Mouse (Mus musculus) embryonic facial prominence, embryonic 10.5 days (tissue): ENCODE data around the gene Mid1. TPM values are rescaled to one million over a fixed set of nuclear protein-coding genes. Genes with fewer than 3 reads are reported as not detected.

ENCODE experiments used
- DNase-seq: peaks from one replicate; pipeline ENCODE4 v3.0.0-alpha.2; 2017; ENCODE audit warnings: low spot score
- H3K27ac ChIP-seq: fragments of 300-500 bp; sonication (generic); replicated peaks from 2 replicates; pipeline ENCODE4 v1.5.1; 2016; ENCODE audit warnings: mild to moderate bottlenecking
- H3K27me3 ChIP-seq: fragments of 300-500 bp; sonication (generic); replicated peaks from 2 replicates; pipeline ENCODE4 v1.6.1; 2016; ENCODE audit warnings: low read depth, mild to moderate bottlenecking; ENCODE audit not compliant: poor library complexity, severe bottlenecking
- H3K36me3 ChIP-seq: fragments of 300-500 bp; sonication (generic); replicated peaks from 2 replicates; pipeline ENCODE4 v1.6.1; 2016; ENCODE audit warnings: mild to moderate bottlenecking, moderate library complexity
- H3K4me1 ChIP-seq: fragments of 300-500 bp; sonication (generic); 2 replicates; pipeline ENCODE4 v1.6.1; 2016
- H3K4me3 ChIP-seq: fragments of 300-500 bp; sonication (generic); 2 replicates; pipeline ENCODE4 v1.5.1; 2016; ENCODE audit warnings: mild to moderate bottlenecking, moderate library complexity
- H3K9me3 ChIP-seq: fragments of 300-500 bp; sonication (generic); 2 replicates; pipeline ENCODE4 v1.6.1; 2016; ENCODE audit warnings: mild to moderate bottlenecking
- WGBS: fragments of 180-500 bp; shearing (Covaris S2); methylation state at CpG from one replicate; pipeline ENCODE4 v1.1.7; 2016; 5-methylcytosine and 5-hydroxymethylcytosine counted together
- polyA plus RNA-seq: library from polyadenylated mRNA; unstranded; fragments of >200 nt; fragmentation: Nextera tagmentation; extraction: Ambion mirVana; gene quantifications from 2 replicates; pipeline ENCODE4 v1.2.1, GENCODE M21; 2016

Gene Mid1
- polyA plus RNA-seq, 1 experiment from 2014 or later, result 18.6 TPM

GRCm38 (mm10) chrX:169828136-169828535, 143.1 kb downstream of the Mid1 start:
- Histone ChIP-seq H3K36me3 (no peaks in the 10 kb centered on the region), H3K9me3 (no peaks in the 10 kb centered on the region), H3K4me1 (peaks cover 8% of the 10 kb centered on the region), H3K4me3 (peak overlapping the region; percentile 31), H3K27me3 (peaks cover 75% of the 10 kb centered on the region), H3K27ac (peak overlapping the region; percentile 61)
- no peak for DNase-seq
- 35% methylated on average over 5 of the region's 5 CpGs for WGBS

- Histone ChIP-seq H3K27ac (no peak overlapping the region), H3K9me3 (no peaks in the 10 kb centered on the region), H3K4me3 (no peak overlapping the region), H3K4me1 (peaks cover 8% of the 10 kb centered on the region), H3K36me3 (no peaks in the 10 kb centered on the region), H3K27me3 (peaks cover 65% of the 10 kb centered on the region)
- DNase-seq, result no peak
- WGBS, result 42% methylated on average over 4 of the region's 4 CpGs
Measured at GRCm38 (mm10) chrX:169830052-169830451, 145.1 kb downstream of the Mid1 start.

- Histone ChIP-seq H3K9me3 (no peaks in the 10 kb centered on the region), H3K27ac (no peak overlapping the region), H3K27me3 (peaks cover 49% of the 10 kb centered on the region), H3K4me1 (no peaks in the 10 kb centered on the region), H3K4me3 (no peak overlapping the region), H3K36me3 (no peaks in the 10 kb centered on the region)
- WGBS, result 58% methylated on average over 5 of the region's 5 CpGs
- no peak for DNase-seq
Measured at GRCm38 (mm10) chrX:169837947-169838649, 153.1 kb downstream of the Mid1 start.

GRCm38 (mm10) chrX:169838650-169838971, 153.6 kb downstream of the Mid1 start:
- H3K27me3 ChIP-seq, result peaks cover 46% of the 10 kb centered on the region
- 86% methylated on average over 2 of the region's 2 CpGs for WGBS
- H3K4me1 ChIP-seq, result no peaks in the 10 kb centered on the region
- H3K9me3 ChIP-seq, result no peaks in the 10 kb centered on the region
- no peak overlapping the region for H3K27ac ChIP-seq
- DNase-seq, result no peak
- no peaks in the 10 kb centered on the region for H3K36me3 ChIP-seq
- H3K4me3 ChIP-seq, result no peak overlapping the region

GRCm38 (mm10) chrX:169843267-169843666, 158.3 kb downstream of the Mid1 start:
- H3K4me1 ChIP-seq, result peaks cover 7% of the 10 kb centered on the region; the same call in 1 of the 2 replicates

DNA sequence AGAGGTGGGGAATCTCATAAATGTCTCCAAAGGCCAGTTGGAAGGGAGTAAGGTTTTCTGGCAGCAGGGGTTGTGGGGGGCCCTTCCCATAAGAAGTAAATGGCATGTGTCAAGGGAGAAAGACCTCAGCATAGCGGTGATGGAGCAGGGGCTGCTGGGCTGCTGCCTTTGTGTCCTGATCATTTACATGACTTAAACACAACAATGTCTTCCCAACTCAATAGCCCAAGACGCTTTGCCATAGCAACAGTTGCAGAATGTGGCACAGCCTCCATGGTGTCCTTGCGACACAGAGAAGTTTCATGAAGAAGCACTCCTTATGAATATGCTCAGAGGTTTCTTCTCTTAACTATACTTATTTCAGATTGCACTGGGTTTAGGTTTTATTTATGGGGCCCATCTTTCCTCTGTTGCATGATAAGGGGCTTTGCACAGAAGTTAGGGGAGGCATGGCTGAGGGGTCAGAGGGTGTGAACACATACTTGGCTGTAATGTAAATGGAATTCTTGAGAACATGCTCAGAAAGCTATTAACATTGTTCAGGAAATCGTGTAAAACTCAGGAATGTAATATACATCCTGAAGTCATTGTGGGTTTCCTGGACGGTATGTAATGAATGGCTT, 159.3 kb downstream of the Mid1 start:
- 43% methylated on average over 5 of the region's 5 CpGs for WGBS
- Histone ChIP-seq H3K4me1 (peaks cover 7% of the 10 kb centered on the region; the same call in 1 of the 2 replicates), H3K4me3 (no peak overlapping the region), H3K9me3 (no peaks in the 10 kb centered on the region), H3K36me3 (no peaks in the 10 kb centered on the region), H3K27ac (no peak overlapping the region; the same call in 1 of the 2 replicates), H3K27me3 (peaks cover 84% of the 10 kb centered on the region)
- DNase-seq, result peak; percentile 16

More at GRCm38 (mm10) chrX:169843267-169843666, 158.3 kb downstream of the Mid1 start:
- Histone ChIP-seq H3K9me3 (no peaks in the 10 kb centered on the region), H3K36me3 (no peaks in the 10 kb centered on the region), H3K27me3 (peaks cover 83% of the 10 kb centered on the region), H3K4me3 (no peak overlapping the region), H3K27ac (no peak overlapping the region)
- 78% methylated on average over 1 of the region's 1 CpGs for WGBS
- DNase-seq, result no peak

- H3K27me3 ChIP-seq, result peaks cover 85% of the 10 kb centered on the region
- peaks cover 7% of the 10 kb centered on the region; the same call in 1 of the 2 replicates for H3K4me1 ChIP-seq
- no peaks in the 10 kb centered on the region for H3K36me3 ChIP-seq
- H3K9me3 ChIP-seq, result no peaks in the 10 kb centered on the region
- H3K27ac ChIP-seq, result no peak overlapping the region
- WGBS, result 45% methylated on average over 3 of the region's 3 CpGs
- DNase-seq, result no peak
- H3K4me3 ChIP-seq, result no peak overlapping the region
Measured at GRCm38 (mm10) chrX:169846187-169846586, 161.2 kb downstream of the Mid1 start.

DNA sequence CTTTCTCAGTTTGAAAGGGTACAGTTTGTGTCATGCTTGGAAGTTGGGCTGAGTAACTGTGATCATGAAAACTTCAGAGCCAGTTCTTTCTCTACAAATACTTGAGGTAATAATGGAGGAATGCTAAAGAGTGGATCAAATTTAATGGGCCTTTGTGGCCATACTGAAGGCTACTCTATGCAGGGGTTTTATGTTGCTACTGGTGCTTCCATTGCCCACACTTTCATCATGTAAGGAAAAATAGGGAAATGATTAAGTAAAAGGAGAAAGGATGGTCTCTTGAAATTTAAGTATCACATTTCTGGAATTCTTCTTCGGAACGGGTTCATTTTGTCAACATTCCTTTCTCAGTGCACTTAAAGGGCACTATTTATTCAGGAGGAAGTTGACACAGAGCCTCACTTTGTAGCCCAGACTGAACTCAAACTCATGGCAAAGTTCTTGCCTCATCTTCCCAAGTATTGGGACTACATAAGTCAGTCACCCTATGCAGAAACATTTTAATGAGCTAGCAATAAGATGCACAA, 176.3 kb downstream of the Mid1 start:
- Histone ChIP-seq H3K27me3 (peaks cover 76% of the 10 kb centered on the region), H3K27ac (no peak overlapping the region), H3K4me1 (no peaks in the 10 kb centered on the region), H3K36me3 (no peaks in the 10 kb centered on the region), H3K9me3 (no peaks in the 10 kb centered on the region), H3K4me3 (no peak overlapping the region)
- no peak for DNase-seq
- 26% methylated on average over 2 of the region's 2 CpGs for WGBS

GRCm38 (mm10) chrX:169862440-169862839, 177.4 kb downstream of the Mid1 start:
- no peak overlapping the region for H3K4me3 ChIP-seq

GRCm38 (mm10) chrX:169862848-169863247, 177.8 kb downstream of the Mid1 start:
- H3K9me3 ChIP-seq, result no peaks in the 10 kb centered on the region
- H3K36me3 ChIP-seq, result no peaks in the 10 kb centered on the region
- H3K27me3 ChIP-seq, result peaks cover 65% of the 10 kb centered on the region
- no peak for DNase-seq
- 40% methylated on average over 1 of the region's 1 CpGs for WGBS
- no peak overlapping the region for H3K27ac ChIP-seq
- H3K4me3 ChIP-seq, result no peak overlapping the region
- H3K4me1 ChIP-seq, result no peaks in the 10 kb centered on the region

More at GRCm38 (mm10) chrX:169862440-169862839, 177.4 kb downstream of the Mid1 start:
- DNase-seq, result no peak
- Histone ChIP-seq H3K27me3 (peaks cover 66% of the 10 kb centered on the region), H3K9me3 (no peaks in the 10 kb centered on the region), H3K27ac (no peak overlapping the region), H3K36me3 (no peaks in the 10 kb centered on the region), H3K4me1 (no peaks in the 10 kb centered on the region)

DNA sequence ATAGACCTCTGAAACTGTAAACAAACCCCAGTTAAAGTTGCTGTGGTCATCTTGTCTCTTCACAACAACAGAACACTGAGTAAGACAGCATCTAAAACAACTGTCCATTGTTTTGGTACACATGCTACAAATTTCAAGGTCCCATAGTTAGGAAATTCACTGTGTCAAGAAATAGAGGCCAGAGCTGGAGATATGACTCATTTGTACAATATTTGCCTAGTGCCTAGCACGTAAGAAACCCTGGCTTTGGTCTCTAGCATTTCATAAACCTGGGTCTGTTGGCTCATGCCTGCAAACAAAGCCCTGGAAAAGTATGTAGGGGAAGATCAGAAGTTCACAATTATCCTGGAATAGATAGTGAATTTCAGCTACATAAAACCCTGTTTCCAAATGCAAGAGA, 178.8 kb downstream of the Mid1 start:
- no peaks in the 10 kb centered on the region for H3K36me3 ChIP-seq
- H3K4me1 ChIP-seq, result no peaks in the 10 kb centered on the region
- no peak overlapping the region for H3K4me3 ChIP-seq
- no peaks in the 10 kb centered on the region for H3K9me3 ChIP-seq
- no peak for DNase-seq
- peaks cover 64% of the 10 kb centered on the region for H3K27me3 ChIP-seq
- WGBS, result 56% methylated on average over 1 of the region's 1 CpGs
- no peak overlapping the region for H3K27ac ChIP-seq

- no peaks in the 10 kb centered on the region for H3K4me1 ChIP-seq
- WGBS, result 79% methylated on average over 5 of the region's 5 CpGs
- H3K36me3 ChIP-seq, result no peaks in the 10 kb centered on the region
- H3K27me3 ChIP-seq, result peaks cover 60% of the 10 kb centered on the region
- H3K9me3 ChIP-seq, result no peaks in the 10 kb centered on the region
- no peak for DNase-seq
- H3K4me3 ChIP-seq, result no peak overlapping the region
- H3K27ac ChIP-seq, result no peak overlapping the region
Measured at GRCm38 (mm10) chrX:169868223-169868622, 183.2 kb downstream of the Mid1 start.

GRCm38 (mm10) chrX:169874475-169874874, 189.5 kb downstream of the Mid1 start:
- Histone ChIP-seq H3K36me3 (no peaks in the 10 kb centered on the region), H3K27ac (no peak overlapping the region), H3K4me1 (no peaks in the 10 kb centered on the region), H3K4me3 (no peak overlapping the region), H3K9me3 (no peaks in the 10 kb centered on the region), H3K27me3 (peaks cover 90% of the 10 kb centered on the region)
- WGBS, result 85% methylated on average over 1 of the region's 1 CpGs
- DNase-seq, result no peak
